Mouse (Mus musculus) left cerebral cortex, adult 2 months (tissue): ENCODE measurements around the gene Cars2. TPM values are rescaled to one million over a fixed set of nuclear protein-coding genes. Genes with fewer than 3 reads are reported as not detected.

Experiments used
- DNase-seq, 2 experiments: peaks; one replicate each; pipeline ENCODE4 v3.0.0; 2021 to 2022; ENCODE audit warnings: low spot score in 2 of 2, mixed read lengths in 1 of 2; ENCODE audit errors: extremely low spot score in 1 of 2
- H3K27ac ChIP-seq: fragments of 200-600 bp; 2 replicates; pipeline ENCODE4 v1.8.1; 2022
- H3K4me3 ChIP-seq: fragments of 200-600 bp; 2 replicates; pipeline ENCODE4 v1.8.1; 2022
- CTCF ChIP-seq: fragments of 200-600 bp; IDR thresholded peaks from 2 replicates; pipeline ENCODE4 v1.8.1; 2022; ENCODE audit warnings: antibody characterized with exemption, mild to moderate bottlenecking, moderate library complexity
- intact Hi-C: fragments of 180-260 bp; cut with DNase I; formaldehyde crosslinking; loops from one replicate; pipeline ENCODE4 v1.15.1; 2025
- long read RNA-seq, 2 experiments: library from polyadenylated mRNA; stranded (forward); transcript quantifications; one replicate each; pipeline ENCODE4 v2.0.0; 2021; ENCODE audit warnings: borderline mapping rate in 2 of 2
- total RNA-seq, 2 experiments: library from RNA; stranded (reverse); gene quantifications; 2 replicates each; pipeline ENCODE4 v1.2.3; 2021

Gene Cars2
- total RNA-seq: 10 to 100 TPM; 20.5 to 22.4 TPM
- long read RNA-seq, experiment 1, partial matches to known transcripts: 1 of 19 reads
- long read RNA-seq, experiment 1, other reads (novel, unspliced or antisense): 18 of 19 reads
- long read RNA-seq, experiment 2, partial matches to known transcripts: 0 of 17 reads
- long read RNA-seq, experiment 2, other reads (novel, unspliced or antisense): 14 of 17 reads

DNA sequence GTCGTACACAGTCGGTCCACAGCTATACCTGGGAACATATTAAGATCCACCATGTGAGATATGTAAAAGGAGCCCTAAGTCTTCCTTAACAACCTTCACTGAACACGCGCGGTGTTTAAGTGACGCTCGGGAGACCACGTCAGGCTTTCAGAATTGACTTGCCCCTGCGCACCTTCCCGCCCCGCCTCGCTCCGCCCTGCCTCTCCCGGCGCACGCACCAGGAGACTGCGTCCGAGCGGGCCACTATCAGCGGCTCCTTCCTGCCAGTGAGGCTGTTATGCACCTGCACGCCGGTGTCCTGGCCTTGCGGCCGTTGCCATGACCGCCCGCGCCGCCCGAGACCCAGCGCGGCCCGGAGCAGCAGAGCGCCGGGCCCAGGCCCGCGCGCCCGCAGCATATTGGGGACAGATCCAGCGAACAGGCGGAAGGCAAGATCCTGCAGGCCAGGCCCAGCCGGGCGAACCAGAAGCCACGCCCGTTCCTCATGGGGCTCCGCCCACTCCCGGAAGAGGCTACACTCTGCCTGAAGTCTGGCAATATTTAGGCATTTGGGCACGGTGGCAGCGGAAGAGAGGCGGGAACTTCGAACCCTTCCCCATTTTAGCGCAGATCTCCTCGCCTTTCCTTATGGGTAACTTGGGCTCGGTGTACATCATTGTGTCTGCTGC lies at the start of gene Cars2:
TSS of gene Cars2 (minus strand) at position 503 of the 668 bp plus-strand sequence.
- intact Hi-C loops: loop anchor here (10.0 kb wide), 1 partner anchor 1576 kb away; the partner anchor contains the start of genes Abhd13 and Lig4
- DNase-seq: peak; percentile 83 to 87
- H3K4me3 ChIP-seq: peak within 1 kb of the TSS; percentile 72
- no peak for TF ChIP-seq CTCF
- peak within 1 kb of the TSS; percentile 90 for H3K27ac ChIP-seq

DNA sequence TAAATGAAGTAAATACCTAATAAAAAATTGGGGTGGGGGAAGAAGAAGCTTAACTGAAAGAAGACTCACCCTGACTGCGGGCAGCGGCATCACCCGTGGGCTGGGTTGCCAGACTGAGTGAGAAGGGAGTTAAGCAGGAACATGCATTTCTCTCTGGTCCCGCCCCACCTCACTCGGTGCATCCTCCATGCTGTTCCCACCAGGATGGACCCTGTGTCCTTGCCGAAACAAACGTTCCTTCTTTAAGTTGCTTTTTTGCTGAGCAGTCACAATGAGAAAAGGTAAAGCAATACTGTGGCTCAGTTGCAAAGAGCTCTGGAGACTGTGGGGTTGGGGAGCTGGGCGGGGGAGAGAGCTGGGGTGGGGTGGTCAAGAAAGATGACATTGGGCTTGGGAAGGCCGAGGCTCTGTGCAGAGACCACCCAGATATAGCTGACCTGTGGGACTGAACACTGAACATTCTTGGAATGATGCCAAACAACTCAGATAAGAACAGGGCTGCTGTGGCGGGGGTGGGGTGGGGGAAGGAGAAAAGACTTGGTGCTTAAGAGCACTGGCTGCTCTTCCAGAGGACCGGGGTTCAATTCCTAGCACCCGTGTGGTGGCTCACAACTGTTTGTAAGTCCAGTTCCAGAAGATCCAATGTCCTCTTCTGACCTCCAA lies 42.8 kb upstream of the Cars2 start:
- no peak overlapping the region for H3K27ac ChIP-seq
- no peak for DNase-seq
- intact Hi-C loops: no loop called here
- TF ChIP-seq CTCF: no peak
- no peak overlapping the region for H3K4me3 ChIP-seq

DNA sequence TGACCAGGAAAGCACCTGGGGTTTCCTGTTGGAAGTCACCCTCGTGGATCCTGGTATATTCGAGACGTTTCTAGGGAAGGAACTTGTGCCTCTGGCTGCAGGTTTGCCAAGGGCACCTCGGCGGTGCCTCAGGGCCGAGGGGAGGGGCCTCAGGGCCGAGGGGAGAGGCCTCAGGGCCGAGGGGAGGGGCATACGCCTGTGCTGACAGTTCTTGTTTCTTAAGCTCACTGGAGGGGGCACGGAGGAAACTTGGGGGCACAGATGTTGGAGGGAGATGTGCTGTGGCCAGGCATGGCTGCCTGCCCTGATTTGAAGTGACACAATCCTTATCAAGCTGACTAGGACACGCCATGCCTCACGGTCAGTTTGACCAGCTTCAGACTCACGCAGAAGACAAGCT lies 41.7 kb upstream of the Cars2 start:
- TF ChIP-seq CTCF: no peak
- no peak for DNase-seq
- intact Hi-C loops: no loop called here
- Histone ChIP-seq H3K27ac (no peak overlapping the region), H3K4me3 (no peak overlapping the region)

DNA sequence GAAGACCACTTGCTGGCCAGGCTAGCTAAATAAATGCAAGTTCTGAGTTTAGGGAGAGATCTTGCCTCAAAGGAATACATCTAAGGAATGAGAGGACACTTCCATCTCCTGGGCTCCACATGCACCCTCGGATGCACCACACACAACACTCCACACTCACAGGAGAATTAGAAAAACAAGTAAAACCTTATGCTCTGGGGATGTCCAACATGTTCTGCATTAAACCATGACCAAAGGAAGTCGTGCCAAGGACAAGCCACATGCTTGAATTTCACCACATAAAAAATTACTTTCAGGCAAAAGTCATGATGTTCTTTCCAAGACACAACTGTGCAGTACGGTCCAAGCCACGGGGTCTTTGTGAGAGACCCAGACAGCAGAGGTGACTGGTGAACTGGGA lies 41.3 kb upstream of the Cars2 start:
- no peak overlapping the region for H3K4me3 ChIP-seq
- DNase-seq: no peak
- no peak for TF ChIP-seq CTCF
- intact Hi-C loops: no loop called here
- no peak overlapping the region for H3K27ac ChIP-seq

DNA sequence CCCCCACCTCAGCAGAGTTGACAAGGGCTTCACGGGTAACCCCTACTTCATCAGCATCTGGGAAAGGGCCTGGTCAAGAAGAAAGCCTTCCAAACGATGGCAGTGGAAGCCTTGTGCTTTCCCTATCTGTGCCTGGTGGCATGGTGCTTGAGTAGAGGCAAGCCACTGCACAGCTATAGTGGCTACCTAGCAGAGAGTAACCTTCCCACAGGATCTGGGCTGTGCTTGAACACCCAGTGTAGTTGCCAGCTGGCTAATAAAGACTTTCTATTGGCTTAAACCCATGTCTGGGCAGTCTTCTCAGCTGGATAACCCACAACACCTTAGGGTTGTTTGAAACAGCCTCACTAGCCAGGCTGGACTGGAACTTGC lies 35.8 kb upstream of the Cars2 start:
- no peak overlapping the region for H3K4me3 ChIP-seq
- intact Hi-C loops: no loop called here

DNA sequence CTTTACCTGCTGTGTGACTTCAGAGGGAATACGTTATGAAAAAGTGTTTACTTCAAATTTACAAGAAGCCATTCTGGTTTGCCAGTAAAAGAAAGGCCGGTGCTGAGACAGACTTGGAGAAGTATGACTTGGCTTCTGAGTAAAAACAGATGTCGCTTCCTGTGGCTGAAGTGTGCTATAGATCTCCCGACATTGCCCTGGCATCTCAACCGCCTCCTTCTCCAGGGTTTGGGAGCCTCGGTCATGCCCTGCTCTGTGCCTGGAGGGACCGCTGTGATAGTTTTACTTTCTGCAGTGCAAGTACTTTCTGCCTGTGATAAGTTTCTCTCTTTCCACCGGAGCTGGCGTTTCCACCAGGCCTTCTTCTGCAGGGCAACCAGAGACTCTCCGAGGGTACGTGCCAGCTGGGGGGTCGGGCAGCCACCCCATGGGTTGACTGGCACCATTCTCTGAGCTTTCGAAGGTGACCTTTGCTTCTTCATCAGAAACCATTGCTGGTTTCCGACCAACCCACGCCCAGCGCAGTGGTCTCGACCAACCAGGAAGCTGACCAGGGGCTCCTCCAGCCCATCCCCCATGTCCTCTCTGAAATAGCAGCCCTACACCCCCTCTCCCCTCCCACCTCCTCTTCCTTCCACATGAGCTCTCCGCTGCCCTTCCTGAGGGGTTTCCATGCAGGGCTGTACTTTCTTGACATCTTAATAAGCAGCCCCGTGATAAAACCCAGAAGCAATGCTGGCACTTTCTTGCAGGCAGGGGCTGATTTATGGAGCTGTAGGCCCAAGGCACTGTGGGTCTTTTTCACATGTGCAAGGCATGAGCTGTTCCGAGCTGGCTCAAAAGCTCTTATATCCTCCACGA lies 35.2 kb upstream of the Cars2 start:
- Histone ChIP-seq H3K27ac (no peak overlapping the region), H3K4me3 (no peak overlapping the region)
- intact Hi-C loops: no loop called here
- no peak for DNase-seq
- no peak for TF ChIP-seq CTCF

More for the DNA sequence above, 35.8 kb upstream of the Cars2 start:
- no peak for TF ChIP-seq CTCF
- no peak overlapping the region for H3K27ac ChIP-seq
- no peak for DNase-seq

DNA sequence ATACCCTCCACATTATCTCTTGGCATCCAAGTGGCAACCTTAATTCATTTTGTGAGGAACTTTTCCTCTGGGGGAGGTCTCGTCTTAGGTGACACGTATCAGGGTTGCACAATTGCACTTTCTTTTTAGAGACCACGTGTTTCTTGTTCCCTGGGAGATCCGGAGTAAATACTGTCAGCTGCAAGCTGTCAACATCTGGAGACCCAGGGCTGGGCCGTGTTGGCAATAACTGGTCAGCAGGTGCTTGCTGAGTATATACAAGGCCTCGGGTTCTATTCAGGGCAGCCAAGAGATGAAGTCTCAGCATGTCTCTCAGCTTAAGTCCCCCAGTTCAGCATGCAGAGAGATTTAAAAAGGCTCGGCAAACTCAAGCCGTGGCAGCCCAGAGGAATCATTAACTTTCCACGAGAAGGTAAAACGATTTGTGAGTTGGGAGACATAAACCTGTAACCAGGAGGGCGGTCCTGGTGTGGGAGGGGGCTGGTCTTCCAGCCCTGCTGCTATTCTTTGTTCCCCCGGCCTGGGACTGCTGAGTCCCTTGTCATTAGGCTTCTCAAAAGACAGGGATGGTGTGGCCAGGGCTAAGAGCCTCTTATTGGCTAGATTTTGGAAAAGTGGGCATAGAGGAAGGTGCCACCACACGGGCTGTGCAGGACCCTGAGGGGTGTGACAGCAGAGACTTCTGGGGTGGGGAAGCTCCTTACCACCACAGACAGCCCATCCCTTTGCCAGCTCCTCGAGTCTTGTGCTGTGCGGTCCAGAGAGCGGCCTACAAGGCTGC lies 25.2 kb upstream of the Cars2 start:
- no peak overlapping the region for H3K4me3 ChIP-seq
- TF ChIP-seq CTCF: no peak
- H3K27ac ChIP-seq: no peak overlapping the region
- intact Hi-C loops: no loop called here
- DNase-seq: no peak

DNA sequence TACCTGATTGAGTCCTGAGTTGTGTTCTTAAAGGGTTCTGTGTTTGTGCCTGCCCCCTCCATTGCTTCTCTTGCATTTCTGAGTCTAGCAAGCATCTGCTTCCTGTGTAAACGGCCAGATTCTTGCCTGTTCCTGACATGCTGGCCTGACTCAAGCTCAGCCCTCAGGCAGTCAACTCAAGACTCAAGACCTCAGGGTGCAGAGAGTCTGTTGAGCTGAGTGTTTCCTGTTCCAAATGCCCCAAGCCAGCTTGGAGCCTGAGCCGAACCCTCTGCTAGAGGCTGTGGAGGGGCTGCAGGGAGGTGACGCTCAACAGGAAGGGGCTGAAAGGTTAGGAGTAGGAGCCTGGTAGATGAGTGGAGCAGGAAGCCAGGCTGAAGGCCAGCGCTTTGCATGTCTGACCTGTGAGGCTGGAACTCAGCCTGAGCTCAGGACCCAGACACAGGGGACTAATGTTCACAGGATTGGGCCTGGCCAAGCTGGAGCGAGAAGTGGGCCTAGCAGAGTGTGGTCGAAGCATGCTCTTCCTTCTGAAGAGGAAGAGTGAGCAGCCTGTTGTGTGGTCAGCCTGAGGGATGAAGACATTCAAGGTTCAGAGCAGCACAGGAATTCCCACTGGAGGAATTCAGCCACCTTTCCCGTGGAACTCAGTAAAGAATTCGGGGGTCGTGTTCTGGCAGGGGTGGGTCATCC lies 24.5 kb upstream of the Cars2 start:
- Histone ChIP-seq H3K27ac (no peak overlapping the region), H3K4me3 (no peak overlapping the region)
- intact Hi-C loops: no loop called here
- DNase-seq: no peak
- no peak for TF ChIP-seq CTCF

DNA sequence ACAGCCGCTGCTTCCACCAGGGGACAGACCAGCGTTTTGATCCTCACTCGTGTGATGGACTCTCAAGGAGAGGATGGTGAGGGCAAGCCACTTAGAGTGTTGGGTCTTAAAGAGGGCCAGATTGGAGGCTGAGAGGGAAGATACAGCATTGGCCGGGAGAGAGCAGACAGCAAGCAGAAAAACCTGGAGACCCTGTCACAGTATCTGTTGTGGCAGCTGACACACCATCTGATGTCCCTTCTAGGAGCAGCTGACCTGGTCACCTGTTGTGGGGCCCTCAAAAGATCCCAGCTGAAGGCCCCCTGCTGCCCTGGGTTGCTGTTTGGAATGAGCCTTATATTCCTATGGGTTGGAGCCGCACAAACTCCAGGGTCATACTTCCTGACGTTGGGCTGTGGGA lies 21.8 kb upstream of the Cars2 start:
- DNase-seq: no peak
- H3K27ac ChIP-seq: no peak overlapping the region
- no peak overlapping the region for H3K4me3 ChIP-seq
- intact Hi-C loops: no loop called here
- no peak for TF ChIP-seq CTCF

DNA sequence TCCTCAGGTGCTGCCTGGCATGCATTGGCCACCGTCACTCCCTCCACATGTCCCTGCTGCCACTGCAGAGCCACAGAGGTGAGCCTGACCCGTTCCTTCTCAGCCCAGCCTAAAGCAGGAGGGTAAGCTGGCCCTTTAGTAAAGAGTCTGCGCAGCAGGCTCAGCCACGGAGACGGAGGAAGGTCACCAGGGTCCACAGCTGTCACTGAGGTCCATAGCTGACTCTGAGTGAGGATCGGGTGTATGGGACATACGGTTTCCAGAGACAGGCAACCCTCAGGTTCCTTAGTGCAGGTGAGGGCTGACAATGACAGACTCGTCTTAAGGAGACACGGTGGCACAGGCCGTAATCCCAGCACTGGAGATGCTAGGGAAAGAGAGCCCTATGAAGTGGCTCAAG lies 21.4 kb upstream of the Cars2 start:
- no peak for DNase-seq
- H3K4me3 ChIP-seq: no peak overlapping the region
- no peak for TF ChIP-seq CTCF
- H3K27ac ChIP-seq: no peak overlapping the region
- intact Hi-C loops: no loop called here

DNA sequence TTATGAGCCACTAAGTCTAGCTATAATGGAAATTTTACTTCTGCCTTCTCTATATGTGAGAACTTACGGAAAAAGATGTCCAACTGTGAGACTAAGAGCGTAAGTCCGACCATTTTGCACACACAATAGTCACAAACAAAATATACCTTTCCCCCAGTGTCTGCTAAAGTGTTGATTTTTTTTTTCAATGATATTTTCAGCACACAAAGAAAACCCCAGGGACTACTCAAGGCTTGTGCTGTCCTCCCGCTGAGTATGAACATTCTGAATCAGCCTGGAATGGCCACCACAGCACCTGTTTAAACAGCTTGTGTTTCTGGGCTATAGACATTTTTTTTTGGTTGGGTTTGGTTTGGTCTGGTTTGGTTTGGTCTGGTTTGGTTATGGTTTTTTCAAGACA lies 20.2 kb upstream of the Cars2 start:
- H3K27ac ChIP-seq: no peak overlapping the region
- H3K4me3 ChIP-seq: no peak overlapping the region
- intact Hi-C loops: no loop called here
- no peak for TF ChIP-seq CTCF
- no peak for DNase-seq
